Mouse (Mus musculus): Measurements from ENCODE around the gene Thoc3. TPM values are rescaled to one million over a fixed set of nuclear protein-coding genes. Genes with fewer than 3 reads are reported as not detected.
"Not testable (repeated sequence)": the region's sequence is repeated elsewhere in the genome, so short reads cannot be mapped to it uniquely, and the experiment has no call there.

Gene Thoc3
- polyA plus RNA-seq (2016; fragmentation: Nextera tagmentation; extraction: Ambion mirVana) = 195 and 200 TPM in 2 replicates

- H3K27ac ChIP-seq (replicated peaks) = peak within 1 kb of the TSS; percentile 93
- H3K36me3 ChIP-seq = peaks cover 44% of the 10 kb centered on the region
- H3K27me3 ChIP-seq (ENCODE audit: low read depth, poor library complexity, severe bottlenecking) = no peaks in the 10 kb centered on the region
- under 1% methylated on average over 67 of the region's 67 CpGs for WGBS
- peaks cover 16% of the 10 kb centered on the region for H3K4me1 ChIP-seq
- peak; percentile 88 for DNase-seq (ENCODE audit: low spot score)
- peaks cover 23% of the 10 kb centered on the region for H3K9me3 ChIP-seq (replicated peaks)
- H3K4me3 ChIP-seq = peak within 1 kb of the TSS; percentile 100
Observed at GRCm38 (mm10) chr13:54468098-54469011, at the start of gene Thoc3. TSS of gene Thoc3 (minus strand) at chr13:54468849.

GRCm38 (mm10) chr13:54505920-54506319, 37.3 kb upstream of the Thoc3 start:
- H3K27me3 ChIP-seq (ENCODE audit: low read depth, poor library complexity, severe bottlenecking) = peaks cover 22% of the 10 kb centered on the region
- DNase-seq (ENCODE audit: low spot score) = no peak
- H3K27ac ChIP-seq (replicated peaks) = no peak overlapping the region
- H3K4me1 ChIP-seq = peaks cover 23% of the 10 kb centered on the region
- H3K4me3 ChIP-seq = no peak overlapping the region
- H3K36me3 ChIP-seq = peaks cover 5% of the 10 kb centered on the region
- H3K9me3 ChIP-seq (replicated peaks) = no peaks in the 10 kb centered on the region
- WGBS = 91% methylated on average over 1 of the region's 1 CpGs

GRCm38 (mm10) chr13:54504611-54505260, 36.1 kb upstream of the Thoc3 start:
- H3K4me3 ChIP-seq = peak overlapping the region; percentile 75
- peaks cover 5% of the 10 kb centered on the region for H3K36me3 ChIP-seq
- WGBS = 46% methylated on average over 7 of the region's 7 CpGs
- peaks cover 23% of the 10 kb centered on the region for H3K4me1 ChIP-seq
- DNase-seq (ENCODE audit: low spot score) = no peak
- no peaks in the 10 kb centered on the region for H3K9me3 ChIP-seq (replicated peaks)
- peak overlapping the region; percentile 91 for H3K27ac ChIP-seq (replicated peaks)
- H3K27me3 ChIP-seq (ENCODE audit: low read depth, poor library complexity, severe bottlenecking) = peaks cover 22% of the 10 kb centered on the region

DNA sequence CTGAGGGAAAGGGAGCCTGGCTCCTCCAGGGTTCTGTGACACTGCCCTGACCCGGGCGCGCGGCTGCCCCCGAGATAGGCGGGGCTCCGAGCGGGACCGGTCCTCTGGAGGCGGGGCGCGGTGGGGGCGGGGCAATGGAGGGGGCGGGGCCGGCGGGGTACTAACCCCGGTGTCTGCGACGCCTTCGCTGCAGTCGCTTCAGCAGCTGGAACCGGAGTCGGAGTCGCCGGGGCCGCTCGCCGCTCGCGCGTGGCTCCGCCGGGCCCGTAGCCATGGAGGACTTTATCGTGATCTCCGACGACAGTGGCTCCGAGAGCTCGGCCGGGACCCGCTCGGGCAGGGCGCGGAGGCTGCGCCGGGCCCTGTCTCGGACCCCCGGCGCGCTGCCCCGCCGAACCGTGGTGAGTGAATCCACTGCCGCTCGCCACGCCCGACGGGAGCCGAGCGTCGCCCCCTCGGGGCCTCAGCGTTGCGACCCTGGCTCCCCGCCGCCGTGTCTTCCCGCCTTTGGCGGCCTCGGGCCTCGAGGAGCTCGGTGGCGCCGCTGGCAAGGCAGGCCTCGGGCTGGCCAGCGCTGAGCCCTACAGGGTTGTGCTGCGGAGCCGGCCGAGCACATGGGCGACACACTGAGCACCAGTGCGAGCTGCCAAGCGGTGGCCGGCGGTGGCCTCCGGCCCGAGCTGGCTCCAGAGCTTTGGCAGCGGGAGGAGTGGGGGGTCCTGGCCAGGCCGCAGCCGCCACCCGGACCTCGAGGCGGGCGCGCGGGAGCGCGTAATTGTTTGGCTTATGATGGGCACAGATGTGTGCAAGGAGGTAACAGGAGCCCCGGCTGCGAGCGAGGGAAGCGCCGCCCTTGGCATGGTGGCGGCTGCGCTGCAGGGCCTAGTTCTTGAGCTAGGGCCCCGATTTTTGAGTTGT, 35.2 kb upstream of the Thoc3 start, which contains the start of gene Simc1:
Simc1 (plus strand) TSS at position 176 of the 918 bp plus-strand sequence.
- DNase-seq (ENCODE audit: low spot score) = peak; percentile 88
- Histone ChIP-seq H3K4me1 (peaks cover 23% of the 10 kb centered on the region), H3K9me3 (replicated peaks) (no peaks in the 10 kb centered on the region), H3K27me3 (ENCODE audit: low read depth, poor library complexity, severe bottlenecking) (peaks cover 22% of the 10 kb centered on the region), H3K36me3 (peaks cover 5% of the 10 kb centered on the region), H3K4me3 (peak within 1 kb of the TSS; percentile 75), H3K27ac (replicated peaks) (peak within 1 kb of the TSS; percentile 91)
- under 1% methylated on average over 105 of the region's 105 CpGs for WGBS

- Histone ChIP-seq H3K4me3 (peak overlapping the region; percentile 75), H3K36me3 (peaks cover 5% of the 10 kb centered on the region), H3K27ac (replicated peaks) (peak overlapping the region; percentile 91), H3K4me1 (peaks cover 23% of the 10 kb centered on the region), H3K27me3 (ENCODE audit: low read depth, poor library complexity, severe bottlenecking) (peaks cover 22% of the 10 kb centered on the region), H3K9me3 (replicated peaks) (no peaks in the 10 kb centered on the region)
- DNase-seq (ENCODE audit: low spot score) = no peak
- 1% methylated on average over 14 of the region's 14 CpGs for WGBS
Observed at GRCm38 (mm10) chr13:54503278-54503603, 34.6 kb upstream of the Thoc3 start.

GRCm38 (mm10) chr13:54501957-54502690, 33.5 kb upstream of the Thoc3 start:
- H3K27me3 ChIP-seq (ENCODE audit: low read depth, poor library complexity, severe bottlenecking) = peaks cover 22% of the 10 kb centered on the region
- H3K4me3 ChIP-seq = no peak overlapping the region
- 61% methylated on average over 3 of the region's 3 CpGs for WGBS
- peaks cover 23% of the 10 kb centered on the region for H3K4me1 ChIP-seq
- H3K27ac ChIP-seq (replicated peaks) = no peak overlapping the region
- DNase-seq (ENCODE audit: low spot score) = no peak
- H3K36me3 ChIP-seq = peaks cover 3% of the 10 kb centered on the region
- H3K9me3 ChIP-seq (replicated peaks) = no peaks in the 10 kb centered on the region

DNA sequence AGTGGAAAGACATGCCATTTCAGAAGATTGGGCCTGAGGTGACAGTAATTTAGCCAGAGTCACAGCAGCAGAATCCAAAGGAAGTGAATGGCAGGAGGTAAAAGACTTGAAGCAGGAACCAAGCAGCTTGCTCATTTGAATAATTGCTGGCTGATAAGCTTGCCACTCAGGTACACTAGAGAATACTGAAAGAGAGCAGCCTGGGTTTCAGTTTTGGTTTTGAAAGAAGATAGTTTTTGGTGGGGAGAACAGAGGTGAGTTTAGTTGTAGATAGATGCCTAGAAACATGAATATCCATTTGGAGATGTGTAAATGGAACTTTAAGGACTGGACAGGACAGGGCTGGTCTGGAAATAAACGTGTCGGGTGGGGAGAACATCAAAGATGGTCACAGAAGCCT, 32.7 kb upstream of the Thoc3 start:
- Histone ChIP-seq H3K27ac (replicated peaks) (no peak overlapping the region), H3K4me3 (no peak overlapping the region), H3K9me3 (replicated peaks) (no peaks in the 10 kb centered on the region), H3K4me1 (peaks cover 23% of the 10 kb centered on the region), H3K27me3 (ENCODE audit: low read depth, poor library complexity, severe bottlenecking) (peaks cover 22% of the 10 kb centered on the region), H3K36me3 (no peaks in the 10 kb centered on the region)
- WGBS = 83% methylated on average over 2 of the region's 2 CpGs
- no peak for DNase-seq (ENCODE audit: low spot score)

DNA sequence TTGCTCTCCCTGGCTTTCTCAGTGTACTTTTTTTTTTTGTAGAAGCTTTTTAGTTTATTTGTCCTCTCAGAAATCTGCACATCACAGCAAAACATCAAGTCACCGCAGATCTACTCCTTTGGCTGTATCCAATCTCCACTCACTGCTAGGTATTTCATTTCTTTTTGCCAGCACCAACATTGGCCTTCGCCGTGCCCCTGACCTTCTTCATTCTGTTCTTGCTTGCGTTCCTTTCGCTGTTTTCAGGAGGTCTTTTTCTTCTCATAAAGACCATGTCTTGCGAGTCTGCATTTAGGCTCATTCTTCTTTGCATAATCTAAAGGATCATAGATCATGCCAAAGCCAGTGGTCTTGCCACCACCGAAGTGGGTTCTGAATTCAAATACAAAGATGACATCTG, 30.9 kb upstream of the Thoc3 start:
- not testable (repeated sequence) for H3K4me3 ChIP-seq; H3K9me3 ChIP-seq (replicated peaks); H3K27ac ChIP-seq (replicated peaks); H3K36me3 ChIP-seq; DNase-seq (ENCODE audit: low spot score)
- Histone ChIP-seq H3K4me1 (peaks cover 15% of the 10 kb centered on the region), H3K27me3 (ENCODE audit: low read depth, poor library complexity, severe bottlenecking) (peaks cover 22% of the 10 kb centered on the region)
- 93% methylated on average over 7 of the region's 7 CpGs for WGBS

- H3K36me3 ChIP-seq = no peaks in the 10 kb centered on the region
- H3K9me3 ChIP-seq (replicated peaks) = no peaks in the 10 kb centered on the region
- H3K4me3 ChIP-seq = no peak overlapping the region
- DNase-seq (ENCODE audit: low spot score) = no peak
- no peak overlapping the region for H3K27ac ChIP-seq (replicated peaks)
- H3K4me1 ChIP-seq = no peaks in the 10 kb centered on the region
- H3K27me3 ChIP-seq (ENCODE audit: low read depth, poor library complexity, severe bottlenecking) = no peaks in the 10 kb centered on the region
- 89% methylated on average over 6 of the region's 6 CpGs for WGBS
Observed at GRCm38 (mm10) chr13:54491381-54491780, 22.7 kb upstream of the Thoc3 start.

GRCm38 (mm10) chr13:54490411-54490810, 21.8 kb upstream of the Thoc3 start:
- no peak for DNase-seq (ENCODE audit: low spot score)
- Histone ChIP-seq H3K27me3 (ENCODE audit: low read depth, poor library complexity, severe bottlenecking) (no peaks in the 10 kb centered on the region), H3K4me3 (no peak overlapping the region), H3K27ac (replicated peaks) (no peak overlapping the region), H3K4me1 (no peaks in the 10 kb centered on the region), H3K9me3 (replicated peaks) (no peaks in the 10 kb centered on the region), H3K36me3 (no peaks in the 10 kb centered on the region)
- 87% methylated on average over 5 of the region's 5 CpGs for WGBS

- H3K36me3 ChIP-seq = no peaks in the 10 kb centered on the region
- WGBS = 86% methylated on average over 14 of the region's 14 CpGs
- DNase-seq (ENCODE audit: low spot score) = no peak
- no peaks in the 10 kb centered on the region for H3K27me3 ChIP-seq (ENCODE audit: low read depth, poor library complexity, severe bottlenecking)
- H3K4me1 ChIP-seq = no peaks in the 10 kb centered on the region
- no peak overlapping the region for H3K27ac ChIP-seq (replicated peaks)
- H3K9me3 ChIP-seq (replicated peaks) = no peaks in the 10 kb centered on the region
- no peak overlapping the region for H3K4me3 ChIP-seq
Observed at GRCm38 (mm10) chr13:54481498-54481897, 12.8 kb upstream of the Thoc3 start.

- Histone ChIP-seq H3K4me3 (no peak overlapping the region), H3K36me3 (no peaks in the 10 kb centered on the region), H3K27ac (replicated peaks) (no peak overlapping the region), H3K4me1 (no peaks in the 10 kb centered on the region), H3K27me3 (ENCODE audit: low read depth, poor library complexity, severe bottlenecking) (no peaks in the 10 kb centered on the region), H3K9me3 (replicated peaks) (no peaks in the 10 kb centered on the region)
- DNase-seq (ENCODE audit: low spot score) = no peak
- 68% methylated on average over 3 of the region's 3 CpGs for WGBS
Observed at GRCm38 (mm10) chr13:54479286-54479685, 10.6 kb upstream of the Thoc3 start.
